Mouse (Mus musculus) megakaryocyte, adult 5-6 weeks (primary cell): ENCODE results near the gene Nxpe2. TPM values are rescaled to one million over a fixed set of nuclear protein-coding genes. Genes with fewer than 3 reads are reported as not detected.

Experiments used
- ATAC-seq: 2 replicates; pipeline ENCODE4 v1.8.0; 2016; ENCODE audit warnings: mild to moderate bottlenecking, inconsistent platforms; ENCODE audit not compliant: poor library complexity, severe bottlenecking
- total RNA-seq, 2 experiments: library from RNA; stranded (forward) in 1 of 2; stranded (reverse) in 1 of 2; fragments of 153-499, 151-499 nt in 1 of 2; fragments of 221-1000, 200-1000 nt in 1 of 2; gene quantifications; 2 replicates each; pipeline versions ENCODE4 v1.2.3 to v1.2.4; 2015 to 2017

The Nxpe2 gene
- total RNA-seq (2015) (6.7 and 12.1 TPM in 2 replicates), total RNA-seq (2017) (1.6 and 9.4 TPM in 2 replicates)

DNA sequence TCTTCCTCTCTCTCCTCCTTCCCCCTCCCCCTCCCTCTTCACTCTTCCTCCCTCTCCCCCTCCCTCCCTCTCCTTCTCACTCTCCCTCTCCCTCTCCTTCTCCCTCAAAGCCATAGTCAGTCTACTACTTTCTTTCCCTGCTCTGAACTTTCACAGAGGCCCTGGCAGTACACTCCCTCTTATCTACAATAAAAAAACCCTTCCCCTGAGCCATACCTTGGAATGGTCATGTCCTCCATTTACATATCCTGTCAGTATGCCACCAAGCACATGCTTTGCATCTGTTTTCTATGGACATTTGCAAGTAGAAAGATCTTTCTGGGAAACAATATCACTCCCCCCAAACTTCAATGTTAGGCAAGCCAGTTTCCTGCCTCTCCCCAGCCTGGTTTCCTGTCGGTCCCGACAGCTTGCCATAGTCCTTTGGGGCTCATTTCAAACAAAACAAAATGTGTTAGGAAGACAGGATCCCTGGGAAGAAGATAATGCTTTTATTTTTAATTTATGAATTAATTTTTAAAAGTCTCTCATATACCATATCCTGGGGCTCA lies at the start of gene Nxpe2:
Gene Nxpe2, minus strand, starts transcription at position 307 of the 551 bp plus-strand sequence.
- ATAC-seq, result no peak

DNA sequence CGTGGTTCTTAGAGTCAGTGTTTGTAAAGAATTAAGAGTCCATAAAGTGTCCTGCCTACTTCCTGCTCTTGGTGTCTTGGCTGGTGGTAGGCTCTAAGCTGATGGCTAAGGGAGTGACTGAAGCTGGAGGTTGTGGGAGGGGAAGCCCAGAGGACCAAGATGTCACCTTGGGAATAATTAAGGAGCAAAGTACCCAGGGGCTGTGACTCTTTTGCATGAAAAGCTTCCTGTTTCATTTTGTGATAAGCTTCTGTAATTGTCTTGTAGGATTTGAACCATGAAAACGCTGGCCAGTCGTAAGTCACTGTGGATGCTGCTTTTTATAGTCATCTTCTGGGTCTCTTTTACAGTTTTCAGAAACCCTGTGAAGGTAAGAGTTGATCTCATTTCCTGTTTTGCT lies 36.7 kb upstream of the Nxpe2 start:
- peak; percentile 57 for ATAC-seq

DNA sequence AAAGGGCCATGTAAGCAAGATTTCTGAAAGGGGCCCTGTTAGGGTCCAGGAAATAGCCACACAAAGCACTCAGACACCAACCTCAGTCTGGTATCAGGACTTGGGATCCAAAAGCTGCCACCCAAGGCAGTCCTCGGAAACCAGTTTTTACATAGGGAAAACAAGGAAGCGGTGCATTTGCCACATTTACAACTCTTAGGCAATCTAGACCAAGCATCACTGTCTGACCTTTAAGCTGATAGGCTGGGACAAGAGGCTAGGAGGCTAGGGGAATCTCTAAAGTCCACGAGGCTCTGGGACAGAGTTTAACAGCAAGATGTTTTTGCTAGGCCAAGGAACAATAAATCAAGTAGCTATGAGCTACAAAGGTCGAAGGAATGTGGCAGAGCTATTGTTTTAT lies 35.2 kb upstream of the Nxpe2 start:
- peak; percentile 85 for ATAC-seq

GRCm38 (mm10) chr9:48374357-48374756 lies 21.1 kb upstream of the Nxpe2 start:
- 0 out of 2 replicates have a peak, but pooled peaks have one; percentile 48 for ATAC-seq

DNA sequence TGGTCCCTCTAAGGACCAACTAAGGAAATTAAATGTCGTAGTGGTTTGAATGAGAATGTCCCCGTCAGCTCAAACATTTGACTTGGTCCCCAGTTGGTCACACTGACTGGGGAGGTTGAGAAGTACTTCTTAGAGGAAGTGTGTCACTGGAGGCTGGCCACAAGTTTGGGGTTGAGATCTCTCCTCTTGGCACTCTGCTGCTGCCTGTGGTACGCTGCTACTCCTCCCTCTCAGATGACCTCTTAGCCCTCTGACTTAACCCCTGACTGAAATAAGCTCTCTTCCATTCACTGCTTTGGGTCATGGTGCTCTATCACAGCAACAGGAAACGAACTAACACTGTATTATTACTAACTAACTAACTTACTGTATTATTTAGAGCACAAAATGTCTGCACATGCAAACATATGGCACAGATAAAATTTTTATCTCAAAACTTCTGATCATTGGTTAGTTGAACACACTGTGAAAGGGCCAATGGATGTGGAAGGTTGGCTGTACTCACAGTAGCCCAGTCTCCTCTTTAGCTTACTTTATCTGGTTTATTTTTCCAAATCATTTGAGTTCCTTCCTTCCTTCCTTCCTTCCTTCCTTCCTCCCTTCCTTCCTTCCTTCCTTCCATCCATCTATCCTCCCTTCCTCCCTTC lies 20.1 kb upstream of the Nxpe2 start:
- peak; percentile 98 for ATAC-seq

DNA sequence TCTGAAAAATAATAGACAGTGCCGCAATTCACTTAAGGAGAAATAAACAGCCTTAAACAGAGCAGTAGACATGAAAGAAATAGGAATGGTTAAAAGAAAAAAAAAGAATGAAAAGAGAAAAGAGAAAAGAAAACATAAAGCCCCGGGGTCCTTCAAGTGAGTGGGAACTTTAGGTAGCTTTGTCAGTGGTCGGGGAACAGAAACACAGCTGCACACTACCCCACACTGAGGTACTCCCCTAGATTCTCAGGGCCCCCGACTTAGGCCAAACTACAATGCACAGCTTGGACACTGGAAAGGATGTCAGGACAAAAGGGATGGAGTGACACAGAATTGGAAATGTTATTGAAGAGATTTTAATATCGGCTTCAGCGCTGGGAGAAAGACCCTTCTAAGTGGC lies 9.5 kb upstream of the Nxpe2 start:
- ATAC-seq, result no peak

- ATAC-seq, result peak; percentile 16; the same call in 1 of the 2 replicates
Measured at GRCm38 (mm10) chr9:48361815-48362631, 8.8 kb upstream of the Nxpe2 start.

DNA sequence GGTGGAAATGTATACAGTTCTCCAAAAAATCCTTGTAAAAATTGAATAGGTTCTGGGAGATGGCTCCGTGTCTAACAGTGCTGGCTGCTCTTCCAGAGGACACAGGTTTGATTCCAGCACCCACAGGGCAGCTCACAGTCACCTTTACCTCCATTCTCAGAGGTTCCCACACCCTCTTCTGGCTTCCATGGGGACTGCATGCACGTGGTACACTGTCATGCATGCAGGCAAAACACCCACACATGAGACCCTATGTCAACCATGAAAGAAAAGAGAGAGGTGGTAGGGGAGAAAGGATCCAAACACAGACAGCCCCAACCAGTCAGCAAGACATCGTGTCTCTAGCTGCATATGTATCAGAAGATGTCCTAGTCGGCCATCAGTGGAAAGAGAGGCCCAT lies 7.6 kb upstream of the Nxpe2 start:
- no peak for ATAC-seq

- peak; percentile 50 for ATAC-seq
Measured at GRCm38 (mm10) chr9:48357097-48357496, 3.8 kb upstream of the Nxpe2 start.

GRCm38 (mm10) chr9:48354793-48355192 lies 1.5 kb upstream of the Nxpe2 start:
- peak; percentile 78 for ATAC-seq

- ATAC-seq, result no peak
Measured at GRCm38 (mm10) chr9:48354122-48354521, 868 bp upstream of the Nxpe2 start.

DNA sequence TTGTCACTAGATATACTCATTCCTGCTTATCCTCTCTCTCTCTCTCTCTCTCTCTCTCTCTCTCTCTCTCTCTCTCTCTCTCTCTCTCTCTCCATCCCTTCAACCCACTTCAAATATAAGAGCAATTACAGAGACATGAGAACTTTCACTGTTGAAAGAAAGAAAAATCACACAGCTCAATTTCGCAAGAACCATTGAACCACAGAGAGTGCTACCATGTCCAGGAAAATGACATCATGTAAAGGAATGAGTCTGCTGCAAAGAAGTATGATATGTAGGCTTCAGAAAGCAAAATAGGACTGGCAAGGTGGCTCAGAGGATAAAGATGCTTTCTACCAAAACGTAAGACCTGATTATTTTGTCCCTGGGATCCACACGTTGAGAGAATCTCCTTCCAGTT lies 7.4 kb downstream of the Nxpe2 start:
- no peak for ATAC-seq

DNA sequence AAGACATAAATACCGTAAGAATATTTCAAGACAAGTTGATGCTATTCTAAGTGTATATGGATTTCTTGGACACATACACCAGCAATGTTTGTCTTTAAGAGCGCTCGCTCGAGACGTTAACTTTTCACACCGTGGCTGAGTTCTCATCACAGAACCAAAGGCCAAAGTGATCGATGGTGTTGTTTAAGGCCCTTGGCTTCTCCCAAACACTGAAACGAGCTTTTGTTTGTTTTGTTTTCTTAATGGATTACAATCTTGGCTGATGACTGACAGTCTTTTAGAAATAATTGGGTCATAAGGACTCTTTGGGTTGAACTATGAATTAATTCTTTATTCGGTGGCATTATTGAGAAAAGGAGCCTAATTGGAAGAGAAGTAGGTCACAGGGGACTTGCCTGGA lies 7.8 kb downstream of the Nxpe2 start:
- no peak for ATAC-seq

DNA sequence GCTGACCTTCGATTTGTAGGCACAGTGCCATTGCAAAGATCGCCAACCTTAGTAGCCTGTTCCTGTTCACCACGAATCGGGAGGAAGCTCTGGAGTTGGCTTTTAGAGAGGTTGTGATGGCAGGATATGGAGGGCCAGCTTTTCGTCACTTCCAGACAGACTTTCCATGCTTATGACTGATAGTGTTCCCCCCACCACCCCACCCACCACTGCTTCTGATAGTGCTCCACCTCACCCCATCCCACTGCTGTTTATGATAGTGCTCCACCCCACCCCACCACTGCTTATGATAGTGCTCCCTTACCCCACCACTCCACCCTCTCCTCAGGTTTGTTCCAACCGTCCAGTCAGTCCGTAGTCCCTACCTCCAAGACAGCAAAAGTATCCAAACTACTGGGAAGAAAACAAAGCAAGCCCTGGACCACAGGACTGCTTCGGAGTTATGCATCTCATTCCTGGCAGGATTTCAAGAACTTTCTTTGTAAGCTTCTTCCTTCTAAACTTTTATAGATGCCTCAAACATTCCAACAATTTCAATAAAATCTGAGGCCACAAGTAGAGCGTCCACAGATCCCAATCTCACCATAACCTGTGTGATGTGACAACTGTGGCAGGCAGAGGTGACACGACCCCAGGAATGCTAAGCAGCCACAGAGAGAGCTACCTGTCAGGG lies 12.4 kb downstream of the Nxpe2 start:
- no peak; the same call in 1 of the 2 replicates for ATAC-seq

GRCm38 (mm10) chr9:48339563-48339962 lies 13.7 kb downstream of the Nxpe2 start:
- no peak for ATAC-seq

DNA sequence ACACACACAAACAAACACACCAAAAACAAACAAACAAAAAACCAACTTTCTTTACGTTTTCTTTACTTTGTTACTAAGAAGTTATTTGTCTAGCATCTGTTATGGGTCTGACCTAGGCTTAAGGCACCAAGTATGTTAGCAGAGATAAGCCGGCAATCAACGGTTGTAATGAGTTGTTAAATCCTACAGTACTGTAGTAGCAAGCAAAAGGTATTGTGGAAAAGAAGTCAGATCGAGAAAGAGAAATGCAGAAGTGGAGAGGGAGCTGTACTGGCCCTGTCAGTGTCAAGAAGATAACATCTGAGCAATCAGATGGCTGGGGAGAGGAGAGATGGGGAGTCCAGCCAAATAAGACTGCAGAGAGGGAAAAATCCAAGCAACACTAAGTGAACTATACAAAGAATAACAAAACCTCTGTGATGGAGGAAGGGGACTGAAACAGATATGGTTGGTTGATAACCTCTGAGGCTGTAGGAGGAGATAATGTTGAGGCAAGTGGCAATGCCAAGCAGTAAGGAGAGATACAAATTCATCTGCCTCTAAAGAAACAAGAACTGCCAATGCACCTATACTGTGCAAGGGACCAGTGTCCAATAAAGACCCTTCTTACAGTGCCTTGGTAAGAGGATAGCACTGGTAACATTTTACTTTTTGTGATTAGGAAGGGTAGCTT lies 14.3 kb downstream of the Nxpe2 start:
- no peak for ATAC-seq

DNA sequence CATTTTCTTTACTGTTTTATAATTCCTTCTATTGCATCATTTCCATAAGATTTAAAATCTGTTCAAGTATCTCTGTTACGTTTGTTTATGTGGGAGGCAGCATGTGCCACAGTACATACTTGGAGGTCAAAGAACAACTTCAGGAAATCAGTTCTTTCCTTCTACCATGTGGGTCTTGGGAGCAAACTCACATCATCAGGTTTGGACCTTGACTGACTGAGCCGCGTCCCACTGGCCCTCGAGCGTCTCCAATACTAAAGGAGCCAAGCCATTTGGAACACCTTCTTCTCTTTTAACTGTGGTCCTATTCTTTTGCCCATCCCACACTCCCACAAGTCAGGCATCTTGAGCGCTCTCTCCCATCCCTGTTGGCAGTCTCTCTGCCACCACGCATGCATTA lies 23.7 kb downstream of the Nxpe2 start:
- ATAC-seq, result no peak

- no peak for ATAC-seq
Measured at GRCm38 (mm10) chr9:48326338-48326737, 26.9 kb downstream of the Nxpe2 start.

- ATAC-seq, result no peak
Measured at GRCm38 (mm10) chr9:48315825-48316224, 37.4 kb downstream of the Nxpe2 start.

DNA sequence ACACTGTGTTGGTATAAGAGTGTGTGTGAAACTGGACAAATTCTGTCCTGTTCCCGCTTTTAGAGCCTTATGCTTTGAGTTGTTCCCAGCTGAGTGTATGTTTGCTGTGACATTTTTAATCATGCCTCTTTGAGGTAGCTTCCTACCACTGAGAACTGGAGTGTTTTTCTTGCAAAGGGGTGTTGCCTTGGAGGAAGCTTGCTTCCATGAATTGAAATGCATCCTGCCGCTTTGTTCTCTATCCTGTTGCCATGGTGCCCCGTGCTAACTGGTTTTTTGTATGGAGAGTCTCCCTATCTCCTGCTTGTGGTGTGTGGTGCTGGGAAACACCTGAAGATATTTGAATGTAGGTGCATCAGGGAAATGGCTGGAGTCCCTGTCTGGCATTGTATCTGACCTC lies 39.1 kb downstream of the Nxpe2 start:
- ATAC-seq, result no peak

GRCm38 (mm10) chr9:48311241-48311640 lies 42.0 kb downstream of the Nxpe2 start:
- no peak for ATAC-seq
